Mouse (Mus musculus): Measurements from ENCODE around the gene Tmbim4. TPM values are rescaled to one million over a fixed set of nuclear protein-coding genes. Genes with fewer than 3 reads are reported as not detected.

Gene Tmbim4
- polyA plus RNA-seq, 1 experiment from 2014 or later, result 118 TPM

DNA sequence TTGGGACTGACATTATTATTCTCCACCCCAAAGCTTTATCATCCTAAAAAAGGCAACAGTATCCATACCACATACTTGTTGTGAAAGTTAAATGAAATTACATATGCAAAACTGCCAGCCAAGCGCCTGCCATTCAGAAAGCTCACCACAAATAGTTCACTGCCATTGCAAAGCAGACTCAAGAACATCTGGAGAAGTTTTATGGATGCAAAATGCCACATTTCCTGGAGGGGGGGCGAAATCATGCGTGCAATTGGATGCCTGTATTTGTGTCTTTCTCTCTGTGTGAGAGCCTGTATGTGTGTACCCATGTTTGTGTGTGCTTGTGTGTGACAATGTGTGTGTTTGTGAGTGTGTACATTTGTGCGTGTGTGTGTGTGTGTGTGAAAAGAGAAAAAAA is 50.4 kb downstream of the Tmbim4 start:
- 86% methylated on average over 4 of the region's 4 CpGs for WGBS
- no peaks in the 10 kb centered on the region for H3K36me3 ChIP-seq (ENCODE audit: control insufficient read depth, insufficient read depth, low read length)
- no peak for ATAC-seq

DNA sequence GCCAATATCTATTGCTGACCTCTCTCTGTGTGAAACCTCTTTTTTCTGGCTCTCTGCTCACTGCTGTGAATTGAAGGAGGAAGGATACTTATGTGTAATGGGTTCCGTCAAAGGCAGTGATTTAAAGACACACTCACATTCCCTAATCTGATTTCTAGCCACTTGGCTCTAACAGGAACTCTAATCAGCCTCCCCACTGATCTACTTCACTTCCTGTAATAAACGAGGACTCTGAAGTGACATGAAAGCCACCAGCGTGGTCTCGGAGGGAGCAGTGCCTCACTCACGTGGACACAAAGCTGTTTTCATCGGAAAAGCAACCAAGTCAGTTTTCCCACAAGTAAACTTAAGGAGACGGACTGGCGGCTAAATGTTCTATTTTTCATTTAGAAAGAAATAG is 51.4 kb downstream of the Tmbim4 start:
- Histone ChIP-seq H3K36me3 (ENCODE audit: control insufficient read depth, insufficient read depth, low read length) (no peaks in the 10 kb centered on the region), H3K9me3 (ENCODE audit: control insufficient read depth, low read length) (no peaks in the 10 kb centered on the region), H3K9ac (ENCODE audit: low read depth, low read length) (no peak overlapping the region), H3K4me3 (ENCODE audit: low read length) (no peak overlapping the region), H3K27ac (ENCODE audit: low read depth, low read length) (no peak overlapping the region), H3K4me2 (ENCODE audit: low read length) (no peak overlapping the region), H3K27me3 (replicated peaks; ENCODE audit: control insufficient read depth, insufficient read depth, low read length) (no peaks in the 10 kb centered on the region), H3K4me1 (ENCODE audit: control insufficient read depth, insufficient read depth, low read depth, low read length) (no peaks in the 10 kb centered on the region)
- ATAC-seq, result no peak
- 52% methylated on average over 8 of the region's 8 CpGs for WGBS

More for the DNA sequence above, 50.4 kb downstream of the Tmbim4 start:
- Histone ChIP-seq H3K27ac (ENCODE audit: low read depth, low read length) (no peak overlapping the region), H3K9ac (ENCODE audit: low read depth, low read length) (no peak overlapping the region), H3K4me1 (ENCODE audit: control insufficient read depth, insufficient read depth, low read depth, low read length) (no peaks in the 10 kb centered on the region), H3K4me3 (ENCODE audit: low read length) (no peak overlapping the region), H3K4me2 (ENCODE audit: low read length) (no peak overlapping the region), H3K27me3 (replicated peaks; ENCODE audit: control insufficient read depth, insufficient read depth, low read length) (no peaks in the 10 kb centered on the region), H3K9me3 (ENCODE audit: control insufficient read depth, low read length) (no peaks in the 10 kb centered on the region)

DNA sequence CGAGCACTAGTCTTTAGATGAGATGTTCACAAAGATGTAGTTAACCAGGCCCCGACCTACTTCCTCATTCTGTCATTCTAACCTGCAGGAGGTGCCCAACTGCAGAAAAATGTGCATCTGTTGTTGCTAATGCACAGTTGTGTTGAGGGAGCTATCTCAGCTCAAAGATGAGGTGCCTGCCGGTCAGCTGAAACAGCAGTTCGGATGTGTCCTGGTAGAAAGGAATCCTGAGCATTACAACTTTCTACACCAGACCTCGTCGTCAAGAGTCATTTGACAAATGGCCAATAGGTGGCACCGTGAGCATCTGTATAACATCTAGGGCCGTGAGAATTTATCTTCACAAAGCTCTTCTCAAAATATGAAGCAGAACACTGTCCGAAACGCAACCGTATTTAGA is 55.8 kb downstream of the Tmbim4 start:
- Histone ChIP-seq H3K27me3 (replicated peaks; ENCODE audit: control insufficient read depth, insufficient read depth, low read length) (no peaks in the 10 kb centered on the region), H3K27ac (ENCODE audit: low read depth, low read length) (no peak overlapping the region), H3K4me2 (ENCODE audit: low read length) (no peak overlapping the region), H3K4me1 (ENCODE audit: control insufficient read depth, insufficient read depth, low read depth, low read length) (no peaks in the 10 kb centered on the region), H3K36me3 (ENCODE audit: control insufficient read depth, insufficient read depth, low read length) (no peaks in the 10 kb centered on the region), H3K4me3 (ENCODE audit: low read length) (no peak overlapping the region), H3K9me3 (ENCODE audit: control insufficient read depth, low read length) (no peaks in the 10 kb centered on the region), H3K9ac (ENCODE audit: low read depth, low read length) (no peak overlapping the region)
- 0 out of 2 replicates have a peak, but pooled peaks have one; percentile 63 for ATAC-seq
- 24% methylated on average over 11 of the region's 11 CpGs for WGBS

GRCm38 (mm10) chr10:120267790-120268189 is 66.4 kb downstream of the Tmbim4 start:
- Histone ChIP-seq H3K9ac (ENCODE audit: low read depth, low read length) (no peak overlapping the region), H3K4me1 (ENCODE audit: control insufficient read depth, insufficient read depth, low read depth, low read length) (peaks cover 9% of the 10 kb centered on the region), H3K27ac (ENCODE audit: low read depth, low read length) (no peak overlapping the region), H3K36me3 (ENCODE audit: control insufficient read depth, insufficient read depth, low read length) (no peaks in the 10 kb centered on the region), H3K27me3 (replicated peaks; ENCODE audit: control insufficient read depth, insufficient read depth, low read length) (no peaks in the 10 kb centered on the region), H3K9me3 (ENCODE audit: control insufficient read depth, low read length) (peaks cover 2% of the 10 kb centered on the region; the same call in 1 of the 2 replicates), H3K4me3 (ENCODE audit: low read length) (no peak overlapping the region), H3K4me2 (ENCODE audit: low read length) (no peak overlapping the region)
- ATAC-seq, result no peak
- 69% methylated on average over 12 of the region's 12 CpGs for WGBS

- no peak overlapping the region for H3K4me2 ChIP-seq (ENCODE audit: low read length)
- WGBS, result 91% methylated on average over 13 of the region's 13 CpGs
- H3K36me3 ChIP-seq (ENCODE audit: control insufficient read depth, insufficient read depth, low read length), result no peaks in the 10 kb centered on the region
- H3K27ac ChIP-seq (ENCODE audit: low read depth, low read length), result no peak overlapping the region
- no peaks in the 10 kb centered on the region for H3K27me3 ChIP-seq (replicated peaks; ENCODE audit: control insufficient read depth, insufficient read depth, low read length)
- no peak overlapping the region for H3K4me3 ChIP-seq (ENCODE audit: low read length)
- no peaks in the 10 kb centered on the region for H3K9me3 ChIP-seq (ENCODE audit: control insufficient read depth, low read length)
- ATAC-seq, result no peak
- H3K9ac ChIP-seq (ENCODE audit: low read depth, low read length), result no peak overlapping the region
- H3K4me1 ChIP-seq (ENCODE audit: control insufficient read depth, insufficient read depth, low read depth, low read length), result peaks cover 9% of the 10 kb centered on the region
Measured at GRCm38 (mm10) chr10:120269946-120270345, 68.6 kb downstream of the Tmbim4 start.

DNA sequence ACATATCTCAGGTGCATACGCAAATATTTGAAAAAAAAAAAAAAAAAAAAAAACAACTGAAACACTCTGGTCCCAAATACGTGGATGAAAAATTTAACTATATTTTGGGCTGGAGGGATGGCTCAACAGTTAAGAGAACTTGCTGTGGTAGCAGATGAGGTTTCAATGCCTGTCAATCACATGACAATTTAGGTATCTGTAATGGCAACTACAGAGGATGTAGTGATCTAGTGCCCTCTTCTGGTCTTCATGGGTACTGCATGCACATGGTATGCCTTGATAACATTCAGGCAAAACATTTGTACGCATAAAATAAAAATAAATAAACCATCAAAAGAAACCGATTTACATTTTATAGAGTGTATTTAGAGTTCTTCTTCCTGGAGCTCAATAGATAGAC is 69.4 kb downstream of the Tmbim4 start:
- H3K4me3 ChIP-seq (ENCODE audit: low read length), result no peak overlapping the region
- no peaks in the 10 kb centered on the region for H3K27me3 ChIP-seq (replicated peaks; ENCODE audit: control insufficient read depth, insufficient read depth, low read length)
- no peak overlapping the region for H3K27ac ChIP-seq (ENCODE audit: low read depth, low read length)
- no peaks in the 10 kb centered on the region for H3K36me3 ChIP-seq (ENCODE audit: control insufficient read depth, insufficient read depth, low read length)
- no peak overlapping the region for H3K9ac ChIP-seq (ENCODE audit: low read depth, low read length)
- H3K9me3 ChIP-seq (ENCODE audit: control insufficient read depth, low read length), result no peaks in the 10 kb centered on the region
- H3K4me2 ChIP-seq (ENCODE audit: low read length), result no peak overlapping the region
- peaks cover 9% of the 10 kb centered on the region for H3K4me1 ChIP-seq (ENCODE audit: control insufficient read depth, insufficient read depth, low read depth, low read length)
- WGBS, result 86% methylated on average over 4 of the region's 4 CpGs
- ATAC-seq, result no peak

- peak overlapping the region; percentile 48; the same call in 1 of the 2 replicates for H3K4me2 ChIP-seq (ENCODE audit: low read length)
- H3K9ac ChIP-seq (ENCODE audit: low read depth, low read length), result no peak overlapping the region; the same call in 1 of the 2 replicates
- no peaks in the 10 kb centered on the region for H3K27me3 ChIP-seq (replicated peaks; ENCODE audit: control insufficient read depth, insufficient read depth, low read length)
- ATAC-seq, result no peak
- H3K4me1 ChIP-seq (ENCODE audit: control insufficient read depth, insufficient read depth, low read depth, low read length), result peaks cover 9% of the 10 kb centered on the region
- no peak overlapping the region for H3K27ac ChIP-seq (ENCODE audit: low read depth, low read length)
- no peaks in the 10 kb centered on the region for H3K36me3 ChIP-seq (ENCODE audit: control insufficient read depth, insufficient read depth, low read length)
- 62% methylated on average over 6 of the region's 6 CpGs for WGBS
- no peaks in the 10 kb centered on the region for H3K9me3 ChIP-seq (ENCODE audit: control insufficient read depth, low read length)
- no peak overlapping the region for H3K4me3 ChIP-seq (ENCODE audit: low read length)
Measured at GRCm38 (mm10) chr10:120271318-120271717, 69.9 kb downstream of the Tmbim4 start.

DNA sequence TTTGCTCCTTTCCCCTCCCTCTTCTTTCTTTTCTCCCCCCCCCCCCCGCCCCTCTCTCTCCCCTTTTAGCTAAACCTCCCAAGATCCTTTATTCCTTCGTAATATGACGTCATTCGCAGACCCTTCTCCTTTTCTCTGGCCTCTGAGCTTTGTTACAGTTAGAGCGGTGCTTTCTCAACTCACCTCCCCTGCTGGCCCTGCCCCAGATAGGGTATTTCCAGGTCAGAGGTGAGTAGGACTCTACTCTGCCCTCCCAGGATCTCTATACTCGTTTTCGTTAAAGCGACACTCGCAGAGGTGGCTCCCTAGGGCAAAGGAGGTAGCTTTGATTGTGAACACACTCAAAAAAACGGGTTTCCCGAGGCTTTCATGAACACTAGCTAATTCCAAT is 70.5 kb downstream of the Tmbim4 start:
- peak; percentile 6; the same call in 1 of the 2 replicates for ATAC-seq
- H3K27me3 ChIP-seq (replicated peaks; ENCODE audit: control insufficient read depth, insufficient read depth, low read length), result no peaks in the 10 kb centered on the region
- WGBS, result 19% methylated on average over 11 of the region's 11 CpGs
- no peaks in the 10 kb centered on the region for H3K36me3 ChIP-seq (ENCODE audit: control insufficient read depth, insufficient read depth, low read length)
- H3K9me3 ChIP-seq (ENCODE audit: control insufficient read depth, low read length), result no peaks in the 10 kb centered on the region
- H3K4me1 ChIP-seq (ENCODE audit: control insufficient read depth, insufficient read depth, low read depth, low read length), result peaks cover 9% of the 10 kb centered on the region
- peak overlapping the region; percentile 25 for H3K4me3 ChIP-seq (ENCODE audit: low read length)
- peak overlapping the region; percentile 20 for H3K9ac ChIP-seq (ENCODE audit: low read depth, low read length)
- peak overlapping the region; percentile 48 for H3K4me2 ChIP-seq (ENCODE audit: low read length)
- H3K27ac ChIP-seq (ENCODE audit: low read depth, low read length), result no peak overlapping the region

GRCm38 (mm10) chr10:120272270-120272883 is 71.0 kb downstream of the Tmbim4 start:
- peak; percentile 76 for ATAC-seq
- no peak overlapping the region for H3K27ac ChIP-seq (ENCODE audit: low read depth, low read length)

More at GRCm38 (mm10) chr10:120272270-120272883, 71.0 kb downstream of the Tmbim4 start:
- peak overlapping the region; percentile 20 for H3K9ac ChIP-seq (ENCODE audit: low read depth, low read length)
- WGBS, result 7% methylated on average over 19 of the region's 19 CpGs
- no peaks in the 10 kb centered on the region for H3K27me3 ChIP-seq (replicated peaks; ENCODE audit: control insufficient read depth, insufficient read depth, low read length)
- peak overlapping the region; percentile 48 for H3K4me2 ChIP-seq (ENCODE audit: low read length)
- no peaks in the 10 kb centered on the region for H3K9me3 ChIP-seq (ENCODE audit: control insufficient read depth, low read length)
- peaks cover 9% of the 10 kb centered on the region for H3K4me1 ChIP-seq (ENCODE audit: control insufficient read depth, insufficient read depth, low read depth, low read length)
- H3K36me3 ChIP-seq (ENCODE audit: control insufficient read depth, insufficient read depth, low read length), result no peaks in the 10 kb centered on the region
- H3K4me3 ChIP-seq (ENCODE audit: low read length), result peak overlapping the region; percentile 25
